Mouse (Mus musculus) embryonic fibroblast, embryonic 13.5 days (primary cell): ENCODE measurements at regions not wholly inside any gene's neighbourhood (a gene's known extent, or its start where the extent isn't known, plus 50 kb on each side); places are given as distances from the start of the nearest gene placed in this dataset.
A peak's percentile ranks its signal among the peaks of the same experiment; 100 is the strongest.

Experiments used
- H3K27ac ChIP-seq: 2 replicates; pipeline ENCODE4 v1.5.1; 2012; ENCODE audit warnings: low read length, control low read depth, inconsistent platforms; ENCODE audit not compliant: insufficient read depth
- H3K4me1 ChIP-seq: 2 replicates; pipeline ENCODE4 v1.6.1; 2011; ENCODE audit warnings: low read length; ENCODE audit not compliant: control insufficient read depth, insufficient read depth
- H3K4me3 ChIP-seq: 2 replicates; pipeline ENCODE4 v1.5.1; 2011; ENCODE audit warnings: mild to moderate bottlenecking, control low read depth, low read length; ENCODE audit not compliant: insufficient read depth
- CTCF ChIP-seq: IDR thresholded peaks from 2 replicates; pipeline ENCODE4 v1.5.1; 2011; ENCODE audit warnings: mild to moderate bottlenecking, control low read depth, low read length, moderate library complexity, borderline replicate concordance; ENCODE audit not compliant: insufficient read depth
- POLR2A ChIP-seq: IDR thresholded peaks from 2 replicates; pipeline ENCODE4 v1.6.1; 2011; ENCODE audit warnings: low read depth, mild to moderate bottlenecking, control low read depth, low read length, moderate library complexity

DNA sequence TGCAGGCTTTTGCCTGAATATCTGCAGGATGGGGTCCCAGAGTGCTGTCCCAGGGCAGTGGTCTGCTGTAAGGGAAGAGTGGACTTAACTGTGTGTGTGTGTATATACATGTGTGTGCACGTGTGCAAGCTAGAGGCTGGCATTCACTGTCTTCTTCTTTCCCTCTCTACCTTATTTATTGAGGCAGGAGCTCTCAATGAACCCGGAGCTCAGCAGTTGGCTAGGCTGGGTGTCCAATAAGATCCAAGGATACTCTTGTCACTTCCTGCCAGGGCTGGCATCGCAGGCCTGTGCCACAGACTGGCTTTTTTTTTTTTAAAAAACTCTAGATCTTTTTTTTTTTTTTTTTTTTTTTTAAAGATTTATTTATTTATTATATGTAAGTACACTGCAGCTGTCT, 72.4 kb upstream of the Pmepa1 start:
- TF ChIP-seq CTCF (no peak), POLR2A (no peak)
- Histone ChIP-seq H3K4me1 (peaks cover 8% of the 10 kb centered on the region), H3K27ac (no peak overlapping the region)

DNA sequence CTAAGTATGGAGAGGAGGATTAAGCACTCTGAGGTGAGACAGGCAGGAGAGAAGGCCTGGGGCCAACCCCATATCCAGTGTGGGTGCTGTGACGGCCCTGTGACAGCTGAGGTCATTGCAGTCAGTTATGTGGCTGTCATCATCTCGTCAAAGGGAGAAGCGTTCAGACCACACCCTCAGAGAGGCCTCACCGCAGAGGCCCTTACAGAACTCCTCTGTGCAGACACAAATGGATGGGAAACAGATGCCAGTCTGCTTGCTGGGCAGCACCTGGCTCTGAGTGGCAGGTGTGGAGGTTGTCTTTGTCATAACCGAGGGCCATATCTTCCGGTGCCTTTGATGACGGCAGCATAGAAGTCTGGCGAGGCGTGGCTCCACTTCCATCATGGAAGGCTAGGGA, 73.2 kb upstream of the Pmepa1 start:
- TF ChIP-seq CTCF: no peak
- no peak for TF ChIP-seq POLR2A
- Histone ChIP-seq H3K4me1 (peaks cover 13% of the 10 kb centered on the region), H3K27ac (no peak overlapping the region), H3K4me3 (no peak overlapping the region)

More for the DNA sequence above, 72.4 kb upstream of the Pmepa1 start:
- H3K4me3 ChIP-seq: no peak overlapping the region

DNA sequence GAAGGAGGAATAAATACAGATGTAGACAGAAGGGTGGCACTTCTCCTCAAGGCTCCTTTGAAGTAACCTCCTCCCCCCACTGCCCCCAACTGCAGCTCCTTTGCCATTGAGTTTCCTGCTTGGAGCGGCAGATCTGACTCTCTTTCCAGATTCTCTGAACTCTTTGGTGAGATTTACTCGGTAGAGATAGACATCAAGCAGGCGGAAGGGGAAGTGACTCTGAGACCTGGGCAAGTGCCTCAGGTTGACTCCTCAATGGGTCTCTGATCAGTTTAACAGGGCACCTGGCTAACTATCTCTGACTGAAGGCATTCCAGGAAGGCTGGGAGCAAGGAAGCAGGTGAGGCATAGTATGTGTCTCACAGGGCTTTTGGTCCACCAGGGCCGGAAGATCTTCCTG, 73.6 kb upstream of the Pmepa1 start:
- TF ChIP-seq POLR2A: no peak
- TF ChIP-seq CTCF: no peak
- Histone ChIP-seq H3K4me1 (peaks cover 14% of the 10 kb centered on the region), H3K27ac (no peak overlapping the region), H3K4me3 (no peak overlapping the region)

DNA sequence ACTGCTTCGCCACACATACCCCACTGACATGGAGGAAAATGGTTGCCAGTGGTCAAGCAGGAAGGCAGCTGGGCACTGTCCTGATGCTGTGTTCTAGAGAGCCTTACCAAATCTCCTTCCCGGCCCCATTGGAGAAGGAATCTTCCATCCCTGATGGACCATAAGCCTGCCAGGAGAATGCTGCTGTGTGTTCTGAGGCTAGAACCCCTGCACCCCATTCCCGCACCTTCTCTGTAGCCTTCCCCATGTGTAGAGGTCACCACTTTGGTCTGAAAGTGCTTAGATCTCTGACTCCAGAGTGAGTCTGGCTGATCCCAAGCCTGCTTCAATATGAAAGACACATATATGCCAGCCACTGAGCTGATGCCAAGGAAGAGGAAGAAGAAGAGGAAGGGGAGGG, 74.1 kb upstream of the Pmepa1 start:
- no peak overlapping the region for H3K4me3 ChIP-seq
- TF ChIP-seq POLR2A (no peak), CTCF (no peak)
- no peak overlapping the region for H3K27ac ChIP-seq
- H3K4me1 ChIP-seq: peaks cover 14% of the 10 kb centered on the region

DNA sequence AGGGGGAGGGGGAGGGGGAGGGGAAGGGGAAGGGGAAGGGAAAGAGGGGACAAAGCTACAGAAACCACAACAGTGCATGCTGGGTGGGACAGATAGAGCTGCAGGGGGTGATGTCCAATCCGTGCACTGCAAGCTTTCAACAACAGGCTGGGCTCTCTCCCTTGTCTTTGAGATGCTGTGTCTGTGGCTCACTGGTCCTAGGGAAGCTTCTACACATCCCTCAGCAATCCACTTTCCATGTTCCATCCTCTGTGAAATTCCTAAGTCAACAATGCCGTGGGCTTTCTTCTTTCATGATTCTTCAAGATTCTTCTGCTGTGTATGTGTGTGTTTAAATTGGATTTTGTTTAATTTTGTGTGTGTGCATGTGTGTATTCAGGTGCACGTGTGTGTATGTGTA, 74.5 kb upstream of the Pmepa1 start:
- TF ChIP-seq POLR2A (no peak), CTCF (no peak)
- Histone ChIP-seq H3K4me3 (no peak overlapping the region), H3K27ac (peak overlapping the region; percentile 95), H3K4me1 (peaks cover 14% of the 10 kb centered on the region)

DNA sequence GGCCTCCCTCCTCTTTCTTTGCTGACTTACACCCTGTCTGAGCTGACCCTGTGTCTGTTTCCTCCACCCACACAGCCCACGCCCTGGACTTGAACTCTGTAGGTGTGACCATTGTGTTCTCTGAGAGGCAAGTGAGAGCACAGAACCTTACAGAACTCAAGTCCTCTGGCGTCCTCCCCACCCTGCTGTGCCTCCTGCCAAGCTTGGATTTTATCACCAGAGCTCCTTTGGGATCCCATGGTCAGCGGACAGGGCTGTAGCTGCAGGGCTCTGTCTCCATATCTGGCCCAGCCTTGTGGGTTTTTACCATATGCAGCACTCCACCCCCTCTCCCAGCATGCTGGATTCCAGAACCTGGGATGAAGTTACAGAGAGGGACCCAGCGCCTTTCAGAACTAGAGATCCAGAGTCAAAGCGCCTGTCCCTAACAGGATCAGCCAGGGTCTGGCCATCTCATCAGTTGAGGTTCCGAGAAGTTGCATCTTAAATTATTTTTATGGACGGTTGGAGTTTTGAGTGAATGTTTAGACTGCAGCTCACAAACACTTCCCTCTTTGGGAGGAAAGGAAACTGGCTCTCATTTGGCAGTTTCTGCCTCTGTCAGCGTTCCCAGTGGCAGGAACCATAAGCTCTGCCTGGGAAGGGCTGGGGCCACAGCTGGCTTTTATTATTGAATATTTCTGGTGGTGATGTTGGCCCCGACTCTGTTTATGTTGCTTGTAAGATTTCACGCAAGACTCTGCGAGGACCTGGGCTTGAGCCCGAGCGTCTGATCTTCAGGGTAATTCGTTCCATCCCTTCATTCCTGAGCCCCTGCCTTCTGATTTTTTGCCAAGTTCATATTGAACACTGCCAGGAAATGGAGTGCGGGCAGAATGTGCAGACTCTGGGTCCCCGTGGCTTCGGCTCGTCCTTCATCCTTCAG, 75.8 kb upstream of the Pmepa1 start:
- Histone ChIP-seq H3K4me3 (no peak overlapping the region), H3K4me1 (peaks cover 14% of the 10 kb centered on the region), H3K27ac (peak overlapping the region; percentile 95)
- TF ChIP-seq POLR2A (peak; percentile 32; the same call in 1 of the 2 replicates), CTCF (no peak)

DNA sequence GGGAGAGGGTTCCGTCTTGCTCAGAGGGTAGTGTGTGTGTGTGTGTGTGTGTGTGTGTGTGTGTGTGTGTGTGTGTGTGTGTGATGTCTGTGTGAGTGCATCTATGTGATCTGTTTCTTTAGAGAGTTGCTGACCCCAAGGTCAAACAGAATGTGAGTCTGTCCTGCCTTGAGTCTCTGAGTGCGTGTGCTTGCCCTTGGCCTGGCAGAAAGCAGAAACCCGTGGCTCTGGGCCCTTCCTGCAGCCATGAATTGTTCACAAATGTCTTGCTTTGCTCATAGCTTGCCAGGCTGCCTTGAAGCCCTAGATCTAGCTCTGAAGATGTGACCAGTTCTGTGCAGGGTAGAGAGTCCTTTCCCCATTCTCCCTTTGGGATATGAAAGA, 76.4 kb upstream of the Pmepa1 start:
- no peak overlapping the region for H3K4me3 ChIP-seq
- TF ChIP-seq CTCF: no peak
- no peak for TF ChIP-seq POLR2A
- peaks cover 14% of the 10 kb centered on the region for H3K4me1 ChIP-seq
- peak overlapping the region; percentile 88 for H3K27ac ChIP-seq

DNA sequence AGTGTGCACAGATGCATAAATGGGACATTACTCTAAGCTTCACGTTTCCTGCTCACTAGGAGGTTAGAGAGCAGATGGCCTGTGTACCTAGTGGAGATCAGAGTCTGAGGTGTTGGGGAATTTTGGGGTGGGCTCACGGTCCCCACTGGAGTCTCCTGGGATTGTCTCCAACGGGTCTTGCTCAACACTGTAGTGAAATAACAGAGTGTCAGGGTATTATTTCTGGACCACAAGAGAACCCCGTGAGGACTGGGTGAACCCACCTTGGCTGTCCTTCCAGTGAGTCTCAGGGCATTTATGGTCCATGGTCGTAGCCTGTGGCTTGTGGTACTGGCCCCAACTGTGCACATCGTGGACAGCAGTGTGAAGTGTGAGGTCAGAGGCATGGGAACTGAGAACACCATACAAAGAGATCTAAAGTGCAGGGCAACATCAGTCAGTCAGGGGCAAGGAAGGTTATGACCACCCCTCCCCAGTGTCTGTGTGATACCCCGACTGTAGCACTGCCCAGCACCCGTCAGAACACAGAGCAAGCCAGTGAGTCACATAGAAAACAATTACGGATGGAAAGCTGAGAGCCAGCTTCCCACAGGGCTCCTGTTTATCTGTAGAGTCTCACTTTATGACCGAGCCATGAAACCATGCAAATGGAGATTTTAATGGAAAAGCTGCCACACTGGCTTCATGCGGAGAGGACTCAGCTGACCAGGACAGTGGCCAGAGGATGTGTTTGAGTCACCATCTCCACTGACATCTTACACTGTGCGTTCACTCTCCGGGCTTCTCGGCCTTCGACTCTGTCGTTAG, 77.3 kb upstream of the Pmepa1 start:
- no peak overlapping the region for H3K4me3 ChIP-seq
- H3K4me1 ChIP-seq: peaks cover 14% of the 10 kb centered on the region
- TF ChIP-seq POLR2A (no peak), CTCF (no peak)
- peak overlapping the region; percentile 88 for H3K27ac ChIP-seq

DNA sequence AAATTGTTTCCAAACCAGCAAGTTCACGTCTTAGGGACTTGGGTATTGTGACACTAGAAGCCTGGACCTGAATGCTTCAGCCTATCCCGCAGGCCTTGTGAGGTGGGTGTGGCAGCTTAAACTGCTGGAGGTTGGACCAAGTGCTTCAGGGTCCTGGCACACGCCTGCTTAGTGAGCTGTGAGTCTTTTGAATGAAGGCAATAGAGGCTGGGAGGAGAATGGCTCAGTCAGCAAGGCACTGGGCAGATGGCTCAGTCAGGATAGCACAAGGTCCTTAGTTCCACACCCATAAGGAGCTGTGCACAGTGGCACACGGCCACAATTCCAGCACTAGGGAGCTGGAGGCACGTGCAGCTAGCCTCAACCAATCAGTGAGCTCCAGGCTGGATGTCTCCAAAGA, 80.5 kb upstream of the Pmepa1 start:
- H3K4me3 ChIP-seq: no peak overlapping the region
- no peak overlapping the region for H3K27ac ChIP-seq
- peaks cover 11% of the 10 kb centered on the region for H3K4me1 ChIP-seq
- TF ChIP-seq CTCF (no peak), POLR2A (no peak)
